Comparison of ENCODE assay signal across 13 mouse cellular contexts in the genomic region with DNA sequence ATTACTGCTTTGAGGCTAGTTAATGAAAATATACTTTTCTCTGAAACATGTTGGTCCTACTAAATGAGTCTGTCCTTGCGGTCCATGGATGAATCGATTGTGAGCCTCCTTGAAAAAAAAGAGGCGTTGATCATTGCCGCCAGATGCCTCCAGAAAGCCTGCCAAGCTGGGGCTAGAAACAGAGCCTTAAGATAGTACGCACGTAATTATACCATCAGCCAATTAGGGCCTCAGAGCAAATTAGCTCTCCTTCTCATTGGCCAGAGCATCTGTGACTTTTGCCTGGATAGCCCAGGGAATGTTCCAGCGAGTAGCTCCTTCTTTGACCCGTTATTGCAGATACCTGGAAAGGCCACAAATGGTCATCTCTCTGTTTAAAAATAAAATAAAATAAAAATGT. TPM values are rescaled to one million over a fixed set of nuclear protein-coding genes. Genes with fewer than 3 reads are reported as not detected.
DNase-seq lines count a peak whose midpoint lies in the region; ATAC-seq and TF ChIP-seq lines count a peak whose summit lies in the region.
"Had no signal": no experiment of that assay in that cellular context is flagged by ENCODE, and none has a peak within 500 bp of the region (broad histone marks: within the 10 kb centered on the region; RNA-seq: fewer than 3 reads in every experiment).

No protein-coding gene starts in this region.

- H3K79me2 ChIP-seq in heart, adult 2 months (replicated peaks; ENCODE audit: control insufficient read depth, insufficient read depth, low read length) = no peaks in the 10 kb centered on the region

- DNase-seq in hindbrain, embryonic 10.5 days (ENCODE audit: low spot score) = no peak
- DNase-seq in cerebellum, adult 11-12 months = peak; percentile 80
- DNase-seq in forebrain, postnatal 0 days = peak; percentile 79
- peak; percentile 16 to 36 for DNase-seq in lung, postnatal 4 days
- no peak for DNase-seq in embryo, embryonic 10 days (ENCODE audit: low spot score)
- no peak for DNase-seq in heart, adult 2 months
- no peak for DNase-seq in kidney, postnatal 36 days
- DNase-seq: kidney, adult 18-20 months had no signal

- 0 out of 2 replicates have a peak, but pooled peaks have one; percentile 49 for ATAC-seq in hindbrain, embryonic 16.5 days
- ATAC-seq in forebrain, postnatal 0 days = peak; percentile 78
- ATAC-seq: activated CD4-positive, CD25-positive, alpha-beta regulatory T cell, adult 4 months had no signal

- TF ChIP-seq EP300 in heart, adult 2 months (IDR thresholded peaks at IDR 0.05; ENCODE audit: insufficient read depth, low read depth, low read length) = no peak

- peaks cover 15% of the 10 kb centered on the region for H3K4me1 ChIP-seq in hindbrain, embryonic 16.5 days (ENCODE audit: control insufficient read depth, insufficient read depth, low read depth, low read length)
- H3K4me1 ChIP-seq in hindbrain, embryonic 10.5 days (replicated peaks) = peaks cover 5% of the 10 kb centered on the region; the same call in 1 of the 2 replicates
- H3K4me1 ChIP-seq in forebrain, postnatal 0 days (ENCODE audit: insufficient read depth) = peaks cover 15% of the 10 kb centered on the region
- no peaks in the 10 kb centered on the region for H3K4me1 ChIP-seq in heart, adult 2 months (ENCODE audit: control insufficient read depth, insufficient read depth, low read length)

- H3K9ac ChIP-seq in hindbrain, embryonic 16.5 days (ENCODE audit: low read depth, low read length) = no peak overlapping the region
- H3K9ac ChIP-seq in forebrain, postnatal 0 days = no peak overlapping the region
- no peak overlapping the region for H3K9ac ChIP-seq in heart, adult 2 months (ENCODE audit: low read depth, low read length)
- H3K9ac ChIP-seq: liver, embryonic 14.5 days; neural tube, embryonic 12.5 days had no signal

- TF ChIP-seq CTCF in forebrain, postnatal 0 days (IDR thresholded peaks at IDR 0.05; ENCODE audit: low read depth) = no peak
- no peak for TF ChIP-seq CTCF in heart, adult 2 months (IDR thresholded peaks at IDR 0.05)

- no peak overlapping the region for H3K27ac ChIP-seq in hindbrain, embryonic 16.5 days (ENCODE audit: low read depth, low read length)
- no peak overlapping the region for H3K27ac ChIP-seq in hindbrain, embryonic 10.5 days
- H3K27ac ChIP-seq in forebrain, postnatal 0 days (ENCODE audit: low read depth, low read length) = peak overlapping the region; percentile 58; the same call in 1 of the 2 replicates
- H3K27ac ChIP-seq in heart, adult 2 months = no peak overlapping the region
- H3K27ac ChIP-seq: liver, embryonic 14.5 days; neural tube, embryonic 12.5 days had no signal

- H3K27me3 ChIP-seq in hindbrain, embryonic 16.5 days (replicated peaks; ENCODE audit: control insufficient read depth, insufficient read depth, low read length) = no peaks in the 10 kb centered on the region
- H3K27me3 ChIP-seq in hindbrain, embryonic 10.5 days (ENCODE audit: insufficient read depth, poor library complexity, severe bottlenecking) = no peaks in the 10 kb centered on the region
- no peaks in the 10 kb centered on the region for H3K27me3 ChIP-seq in forebrain, postnatal 0 days (ENCODE audit: insufficient read depth, low read length)
- no peaks in the 10 kb centered on the region for H3K27me3 ChIP-seq in heart, adult 2 months (ENCODE audit: control insufficient read depth, insufficient read depth, low read length)
- H3K27me3 ChIP-seq: neural tube, embryonic 12.5 days had no signal

- H3K4me3 ChIP-seq in hindbrain, embryonic 16.5 days (ENCODE audit: low read length) = no peak overlapping the region
- no peak overlapping the region for H3K4me3 ChIP-seq in hindbrain, embryonic 10.5 days
- no peak overlapping the region for H3K4me3 ChIP-seq in forebrain, postnatal 0 days (ENCODE audit: low read depth, low read length)
- no peak overlapping the region for H3K4me3 ChIP-seq in heart, adult 2 months
- H3K4me3 ChIP-seq: neural tube, embryonic 12.5 days had no signal

- whole genome bisulfite sequencing in hindbrain, embryonic 16.5 days = 58% methylated on average over 8 of the region's 8 CpGs
- 84% methylated on average over 8 of the region's 8 CpGs for WGBS in hindbrain, embryonic 10.5 days
- WGBS in forebrain, postnatal 0 days = 32% methylated on average over 8 of the region's 8 CpGs
- 64% methylated on average over 8 of the region's 8 CpGs for WGBS in heart, adult 2 months

- no peaks in the 10 kb centered on the region for H3K36me3 ChIP-seq in hindbrain, embryonic 16.5 days (ENCODE audit: control insufficient read depth, insufficient read depth, low read length)
- no peaks in the 10 kb centered on the region for H3K36me3 ChIP-seq in hindbrain, embryonic 10.5 days
- no peaks in the 10 kb centered on the region for H3K36me3 ChIP-seq in forebrain, postnatal 0 days (ENCODE audit: insufficient read depth)
- no peaks in the 10 kb centered on the region for H3K36me3 ChIP-seq in heart, adult 2 months (ENCODE audit: control insufficient read depth, insufficient read depth, low read length)
- H3K36me3 ChIP-seq: neural tube, embryonic 12.5 days had no signal

- no peaks in the 10 kb centered on the region for H3K9me3 ChIP-seq in hindbrain, embryonic 16.5 days (ENCODE audit: control insufficient read depth, low read length)
- H3K9me3 ChIP-seq in hindbrain, embryonic 10.5 days = no peaks in the 10 kb centered on the region
- no peaks in the 10 kb centered on the region for H3K9me3 ChIP-seq in forebrain, postnatal 0 days (ENCODE audit: low read length)
- H3K9me3 ChIP-seq: neural tube, embryonic 12.5 days had no signal

- no peak for TF ChIP-seq POLR2A in heart, adult 2 months (IDR thresholded peaks at IDR 0.05; ENCODE audit: insufficient read depth, low read depth, low read length)

- H3K4me2 ChIP-seq in hindbrain, embryonic 16.5 days (ENCODE audit: low read length) = no peak overlapping the region
- H3K4me2 ChIP-seq in forebrain, postnatal 0 days (ENCODE audit: low read depth) = peak overlapping the region; percentile 18
- H3K4me2 ChIP-seq: neural tube, embryonic 12.5 days had no signal

- intact Hi-C loops in heart, adult 2 months (cut with DNase I) = no loop called here

RNA-seq across cellular contexts. Expression of gene Tex36, which starts 7.6 kb away (rescaled TPM):
- not detected in 2 replicates for polyA plus RNA-seq in hindbrain, embryonic 16.5 days (2015; fragmentation: Nextera tagmentation; extraction: Ambion mirVana)
- polyA plus RNA-seq in hindbrain, embryonic 10.5 days (2016; fragmentation: Nextera tagmentation; extraction: Ambion mirVana) = 0.16 TPM in 1 of 2 replicates, not detected in the other
- not detected in 2 replicates for total RNA-seq in forebrain, postnatal 0 days (2014; rRNA removed)
- 0.15 and 0.16 TPM in 2 replicates for polyA plus RNA-seq in forebrain, postnatal 0 days (2015; fragmentation: Nextera tagmentation; extraction: Ambion mirVana)
- not detected for total RNA-seq in heart, adult 2 months (2021)
- not detected in 2 replicates for polyA plus RNA-seq in heart, adult 2 months (2012; rRNA removed)
- polyA plus RNA-seq: activated CD4-positive, CD25-positive, alpha-beta regulatory T cell, adult 4 months; cortical plate, adult 2 months; liver, embryonic 14.5 days; neural tube, embryonic 12.5 days had no signal

RNA-seq across cellular contexts. Expression of gene Edrf1, which starts 27.8 kb away (rescaled TPM):
- 14.9 and 21.5 TPM in 2 replicates for polyA plus RNA-seq in hindbrain, embryonic 16.5 days (2015; fragmentation: Nextera tagmentation; extraction: Ambion mirVana)
- 23.0 and 28.3 TPM in 2 replicates for polyA plus RNA-seq in hindbrain, embryonic 10.5 days (2016; fragmentation: Nextera tagmentation; extraction: Ambion mirVana)
- 27.8 and 29.5 TPM in 2 replicates for total RNA-seq in forebrain, postnatal 0 days (2014; rRNA removed)
- polyA plus RNA-seq in forebrain, postnatal 0 days (2015; fragmentation: Nextera tagmentation; extraction: Ambion mirVana) = 5.8 and 10.5 TPM in 2 replicates
- total RNA-seq in heart, adult 2 months (2021) = 10 to 100 TPM; 10.9 to 11.9 TPM
- polyA plus RNA-seq in heart, adult 2 months (2012; rRNA removed) = 5.4 and 9.7 TPM in 2 replicates

Comparison
In these comparisons a context has a peak if more than half of its experiments do, and no peak if none do; other contexts are left out.
1. DNase-seq: peak in cerebellum, adult 11-12 months (single experiment), forebrain, postnatal 0 days (single experiment) and lung, postnatal 4 days (2 of 2); none in hindbrain, embryonic 10.5 days (single experiment), embryo, embryonic 10 days (single experiment), heart, adult 2 months (0 of 2) and kidney, postnatal 36 days (0 of 2).